Mouse (Mus musculus) gastrocnemius, adult 8-10 months (tissue): ENCODE measurements around the gene Odf3l1. TPM values are rescaled to one million over a fixed set of nuclear protein-coding genes. Genes with fewer than 3 reads are reported as not detected.

ENCODE experiments used
- DNase-seq, 2 experiments: peaks; one replicate each; pipeline ENCODE4 v3.0.0; 2022; ENCODE audit warnings: low spot score in 2 of 2
- total RNA-seq, 4 experiments: library from RNA; stranded (reverse); gene quantifications; 2 replicates each; pipeline ENCODE4 v1.2.4; 2022

Gene Odf3l1
- total RNA-seq, 4 experiments from 2014 or later = 0.27 TPM; not detected in 3

GRCm38 (mm10) chr9:56882283-56882682, 17.8 kb upstream of the Odf3l1 start:
- no peak for DNase-seq

- no peak for DNase-seq
Observed at GRCm38 (mm10) chr9:56881539-56882082, 17.1 kb upstream of the Odf3l1 start.

- no peak for DNase-seq
Observed at GRCm38 (mm10) chr9:56880790-56881189, 16.3 kb upstream of the Odf3l1 start.

GRCm38 (mm10) chr9:56877284-56877683, 12.8 kb upstream of the Odf3l1 start:
- no peak for DNase-seq

GRCm38 (mm10) chr9:56876784-56877183, 12.3 kb upstream of the Odf3l1 start:
- peak in 1 of 2 experiments; percentile 54 for DNase-seq

- no peak for DNase-seq
Observed at GRCm38 (mm10) chr9:56873097-56873496, 8.6 kb upstream of the Odf3l1 start.

- DNase-seq = no peak
Observed at GRCm38 (mm10) chr9:56872105-56872903, 7.8 kb upstream of the Odf3l1 start.

- peak; percentile 39 to 63 for DNase-seq
Observed at GRCm38 (mm10) chr9:56871191-56871590, 6.7 kb upstream of the Odf3l1 start.

GRCm38 (mm10) chr9:56870778-56871177, 6.3 kb upstream of the Odf3l1 start:
- DNase-seq = no peak

GRCm38 (mm10) chr9:56869552-56869951, 5.1 kb upstream of the Odf3l1 start:
- DNase-seq = no peak

GRCm38 (mm10) chr9:56868292-56868691, 3.8 kb upstream of the Odf3l1 start:
- no peak for DNase-seq

- DNase-seq = no peak
Observed at GRCm38 (mm10) chr9:56866430-56866829, 2.0 kb upstream of the Odf3l1 start.

GRCm38 (mm10) chr9:56865673-56866400, 1.4 kb upstream of the Odf3l1 start:
- DNase-seq = no peak

GRCm38 (mm10) chr9:56864832-56865231, 353 bp upstream of the Odf3l1 start, which contains the start of gene Cspg4:
Gene Cspg4, plus strand, starts transcription at chr9:56865033.
- DNase-seq = peak; percentile 62 to 69

GRCm38 (mm10) chr9:56862863-56863262, 1.6 kb downstream of the Odf3l1 start:
- DNase-seq = no peak

GRCm38 (mm10) chr9:56860486-56861269, 3.8 kb downstream of the Odf3l1 start:
- DNase-seq = no peak

- DNase-seq = no peak
Observed at GRCm38 (mm10) chr9:56860035-56860434, 4.4 kb downstream of the Odf3l1 start.

GRCm38 (mm10) chr9:56857463-56857862, 7.0 kb downstream of the Odf3l1 start:
- no peak for DNase-seq

- peak in 1 of 2 experiments; percentile 46 for DNase-seq
Observed at GRCm38 (mm10) chr9:56851778-56852177, 12.7 kb downstream of the Odf3l1 start.

- DNase-seq = no peak
Observed at GRCm38 (mm10) chr9:56850905-56851252, 13.6 kb downstream of the Odf3l1 start.

GRCm38 (mm10) chr9:56850128-56850904, 14.2 kb downstream of the Odf3l1 start:
- DNase-seq = no peak
